Mouse (Mus musculus) cortical plate, adult 2 months (tissue): ENCODE data around the gene Erc2. TPM values are rescaled to one million over a fixed set of nuclear protein-coding genes. Genes with fewer than 3 reads are reported as not detected.

ENCODE experiments used
- H3K27ac ChIP-seq: fragments of 200-500 bp; 2 replicates; pipeline ENCODE4 v1.5.1; 2012; ENCODE audit warnings: low read length, control low read depth, inconsistent platforms; ENCODE audit not compliant: insufficient read depth
- H3K4me1 ChIP-seq: fragments of 200-500 bp; 2 replicates; pipeline ENCODE4 v1.6.1; 2011; ENCODE audit warnings: low read length; ENCODE audit not compliant: control insufficient read depth, insufficient read depth
- H3K4me3 ChIP-seq: fragments of 200-500 bp; 2 replicates; pipeline ENCODE4 v1.5.1; 2011; ENCODE audit warnings: mild to moderate bottlenecking, low read length, control low read depth; ENCODE audit not compliant: insufficient read depth
- CTCF ChIP-seq: fragments of 200-500 bp; IDR thresholded peaks from 2 replicates; pipeline ENCODE4 v1.5.1; 2011; ENCODE audit warnings: mild to moderate bottlenecking, control low read depth, low read length; ENCODE audit not compliant: insufficient read depth; ENCODE audit errors: extremely low read depth
- POLR2A ChIP-seq: fragments of 200-500 bp; IDR thresholded peaks from 2 replicates; pipeline ENCODE4 v1.6.1; 2011; ENCODE audit warnings: mild to moderate bottlenecking, low read length, control low read depth; ENCODE audit not compliant: insufficient read depth; ENCODE audit errors: extremely low read depth
- polyA plus RNA-seq: library from polyadenylated mRNA; depleted of rRNA; stranded (reverse); fragments of >200 nt; gene quantifications from 2 replicates; pipeline ENCODE4 v1.2.3, GENCODE M21; 2012

Gene Erc2
- polyA plus RNA-seq, 1 experiment = 77.8 TPM

- TF ChIP-seq CTCF = no peak
- TF ChIP-seq POLR2A = no peak
- H3K4me1 ChIP-seq = no peaks in the 10 kb centered on the region; the same call in 1 of the 2 replicates
- no peak overlapping the region for H3K4me3 ChIP-seq
- H3K27ac ChIP-seq = no peak overlapping the region
Observed at GRCm38 (mm10) chr14:27887488-27887887, 265.3 kb downstream of the Erc2 start.

- no peak overlapping the region for H3K4me3 ChIP-seq
- no peak overlapping the region for H3K27ac ChIP-seq
- H3K4me1 ChIP-seq = peaks cover 2% of the 10 kb centered on the region; the same call in 1 of the 2 replicates
- TF ChIP-seq CTCF = no peak
- TF ChIP-seq POLR2A = no peak
Observed at GRCm38 (mm10) chr14:27889650-27890049, 267.4 kb downstream of the Erc2 start.

- H3K4me3 ChIP-seq = no peak overlapping the region
- H3K4me1 ChIP-seq = peaks cover 2% of the 10 kb centered on the region; the same call in 1 of the 2 replicates
- no peak for TF ChIP-seq CTCF
- TF ChIP-seq POLR2A = no peak
- H3K27ac ChIP-seq = 0 out of 2 replicates have a peak overlapping the region, but pooled peaks have one; percentile 46
Observed at GRCm38 (mm10) chr14:27892416-27892815, 270.2 kb downstream of the Erc2 start.

GRCm38 (mm10) chr14:27901772-27902171 is 279.5 kb downstream of the Erc2 start:
- Histone ChIP-seq H3K4me3 (no peak overlapping the region), H3K27ac (no peak overlapping the region), H3K4me1 (peaks cover 2% of the 10 kb centered on the region; the same call in 1 of the 2 replicates)
- TF ChIP-seq CTCF = no peak
- TF ChIP-seq POLR2A = no peak

GRCm38 (mm10) chr14:27921656-27922373 is 299.6 kb downstream of the Erc2 start:
- TF ChIP-seq CTCF (no peak), POLR2A (no peak)
- Histone ChIP-seq H3K27ac (no peak overlapping the region), H3K4me1 (no peaks in the 10 kb centered on the region), H3K4me3 (no peak overlapping the region)

GRCm38 (mm10) chr14:27927369-27927768 is 305.1 kb downstream of the Erc2 start:
- no peak overlapping the region for H3K27ac ChIP-seq
- H3K4me3 ChIP-seq = no peak overlapping the region
- H3K4me1 ChIP-seq = no peaks in the 10 kb centered on the region; the same call in 1 of the 2 replicates
- TF ChIP-seq CTCF (no peak), POLR2A (no peak)

GRCm38 (mm10) chr14:27933533-27933932 is 311.3 kb downstream of the Erc2 start:
- Histone ChIP-seq H3K4me1 (peaks cover 2% of the 10 kb centered on the region; the same call in 1 of the 2 replicates), H3K4me3 (no peak overlapping the region), H3K27ac (no peak overlapping the region)
- TF ChIP-seq CTCF (no peak), POLR2A (no peak)

GRCm38 (mm10) chr14:27935714-27936113 is 313.5 kb downstream of the Erc2 start:
- TF ChIP-seq CTCF = no peak
- TF ChIP-seq POLR2A = no peak
- no peak overlapping the region for H3K4me3 ChIP-seq
- H3K27ac ChIP-seq = no peak overlapping the region
- H3K4me1 ChIP-seq = peaks cover 3% of the 10 kb centered on the region; the same call in 1 of the 2 replicates

- H3K4me3 ChIP-seq = no peak overlapping the region
- H3K27ac ChIP-seq = no peak overlapping the region
- peaks cover 5% of the 10 kb centered on the region; the same call in 1 of the 2 replicates for H3K4me1 ChIP-seq
- TF ChIP-seq POLR2A (no peak), CTCF (no peak)
Observed at GRCm38 (mm10) chr14:27937922-27938321, 315.7 kb downstream of the Erc2 start.

GRCm38 (mm10) chr14:27945276-27945675 is 323.0 kb downstream of the Erc2 start:
- peaks cover 2% of the 10 kb centered on the region; the same call in 1 of the 2 replicates for H3K4me1 ChIP-seq
- H3K4me3 ChIP-seq = no peak overlapping the region
- TF ChIP-seq POLR2A = no peak
- no peak for TF ChIP-seq CTCF
- no peak overlapping the region for H3K27ac ChIP-seq

- no peak for TF ChIP-seq CTCF
- no peak for TF ChIP-seq POLR2A
- Histone ChIP-seq H3K4me1 (peaks cover 2% of the 10 kb centered on the region; the same call in 1 of the 2 replicates), H3K27ac (no peak overlapping the region), H3K4me3 (no peak overlapping the region)
Observed at GRCm38 (mm10) chr14:27946211-27946610, 324.0 kb downstream of the Erc2 start.
